Mouse (Mus musculus): ENCODE results near the gene Pim1.

DNA sequence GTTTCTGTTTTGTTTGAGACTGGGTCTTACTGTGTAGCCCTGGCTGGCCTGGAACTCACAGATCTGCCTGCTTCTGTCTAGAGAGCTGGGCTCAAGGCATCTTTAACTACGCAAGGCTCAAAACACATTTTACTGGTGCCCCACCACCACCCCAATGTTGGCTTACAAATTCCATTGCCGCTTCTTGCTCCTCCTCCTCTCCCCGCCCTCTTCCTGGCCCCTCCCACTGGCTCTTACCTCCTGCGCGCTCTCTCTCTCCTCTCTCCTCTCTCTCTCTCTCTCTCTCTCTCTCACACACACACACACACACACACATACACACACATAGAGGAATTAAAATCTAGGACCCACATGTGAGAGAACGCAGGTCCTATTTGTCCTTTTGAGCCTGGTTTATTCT is 40.0 kb downstream of the Pim1 start:
- TF ChIP-seq CTCF (IDR thresholded peaks at IDR 0.05; ENCODE audit: low read depth, low read length) (no peak), POLR2A (IDR thresholded peaks at IDR 0.05; ENCODE audit: insufficient read depth, low read length) (no peak), EP300 (IDR thresholded peaks at IDR 0.05; ENCODE audit: insufficient read depth, low read depth, low read length) (no peak)
